Mouse (Mus musculus): Measurements from ENCODE around the gene Zwilch. TPM values are rescaled to one million over a fixed set of nuclear protein-coding genes. Genes with fewer than 3 reads are reported as not detected.

The Zwilch gene
- polyA plus RNA-seq, 3 experiments from 2014 or later, result 4.2 to 12.4 (median 5.0) TPM

DNA sequence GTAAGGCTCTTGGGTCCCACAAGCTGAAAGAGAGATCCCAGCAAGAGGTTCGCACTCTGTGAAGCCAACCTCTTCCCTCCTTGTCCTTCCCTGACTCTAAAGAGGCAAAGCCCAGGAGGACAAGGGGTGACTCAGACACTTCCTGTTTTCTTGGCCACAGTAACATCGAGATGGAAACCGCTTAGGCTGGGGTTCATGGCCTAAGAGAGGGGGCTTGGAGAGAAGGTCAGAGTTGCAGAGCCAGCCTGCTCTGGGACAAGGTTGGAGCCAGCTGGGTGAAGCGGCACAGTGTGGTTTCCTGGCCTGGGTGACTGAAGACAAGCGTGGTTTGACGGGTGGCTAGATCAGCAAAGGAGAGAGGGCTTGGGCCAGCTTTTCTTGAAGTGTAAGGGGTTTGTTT lies 67.6 kb downstream of the Zwilch start:
- no peak for ATAC-seq

DNA sequence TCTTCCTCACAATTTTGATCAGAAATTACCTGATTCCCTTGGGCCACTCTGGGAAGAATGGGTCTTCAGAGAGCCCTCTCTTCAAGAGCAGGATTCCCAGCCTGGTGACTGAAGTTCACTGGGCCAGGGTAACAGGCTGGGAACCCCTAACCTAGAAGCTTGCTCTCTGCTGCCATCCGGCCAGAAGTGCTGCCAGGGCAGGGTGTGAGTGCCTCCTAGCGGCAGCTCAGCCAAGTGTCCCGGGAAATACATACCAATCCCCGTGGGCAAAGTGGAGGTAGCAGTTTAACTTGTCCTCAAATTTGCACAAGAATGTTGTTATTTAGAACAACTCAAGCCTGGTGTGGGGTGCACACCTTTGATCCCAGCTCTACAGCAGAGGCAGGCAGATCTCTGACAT lies 72.5 kb downstream of the Zwilch start:
- no peak for ATAC-seq

DNA sequence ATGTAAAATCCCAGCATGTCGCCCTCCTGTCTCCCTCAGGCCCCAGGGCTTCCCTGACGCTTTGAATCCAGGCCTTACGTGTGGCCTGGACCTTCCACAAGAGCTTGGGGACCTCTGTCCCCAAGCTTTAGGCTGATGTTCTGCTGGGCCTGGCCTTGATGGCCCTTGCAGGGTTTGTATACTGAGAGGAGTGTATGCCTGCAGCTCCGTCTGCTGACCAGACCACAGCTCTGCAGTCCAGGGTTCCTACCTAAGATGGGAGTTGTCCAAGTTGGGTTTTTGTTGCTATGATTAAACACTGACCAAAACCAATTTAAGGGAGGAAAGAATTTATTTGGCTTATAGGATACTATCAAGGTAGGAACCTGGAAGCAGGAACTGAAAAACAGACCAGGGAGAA lies 74.6 kb downstream of the Zwilch start:
- ATAC-seq, result no peak

DNA sequence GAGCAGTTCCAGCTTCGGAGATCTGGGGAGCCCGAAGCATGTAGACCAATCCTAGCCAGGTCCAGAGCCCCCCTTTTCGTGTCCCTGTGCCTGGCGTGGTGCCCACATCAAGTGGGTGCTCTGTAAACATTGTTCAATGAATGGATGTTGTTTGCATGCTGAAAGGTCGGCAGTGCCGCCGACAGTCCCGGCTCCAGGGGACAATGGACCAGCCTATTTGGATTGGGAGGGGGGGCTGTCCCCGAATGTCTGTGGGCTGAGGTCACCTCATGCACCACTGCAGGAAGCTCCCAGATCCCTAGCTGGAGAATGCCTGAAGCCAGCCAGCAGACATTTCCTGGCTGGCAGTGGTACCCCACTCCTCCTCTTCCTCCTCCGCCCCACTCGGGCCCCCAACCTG lies 78.8 kb downstream of the Zwilch start:
- ATAC-seq, result no peak

DNA sequence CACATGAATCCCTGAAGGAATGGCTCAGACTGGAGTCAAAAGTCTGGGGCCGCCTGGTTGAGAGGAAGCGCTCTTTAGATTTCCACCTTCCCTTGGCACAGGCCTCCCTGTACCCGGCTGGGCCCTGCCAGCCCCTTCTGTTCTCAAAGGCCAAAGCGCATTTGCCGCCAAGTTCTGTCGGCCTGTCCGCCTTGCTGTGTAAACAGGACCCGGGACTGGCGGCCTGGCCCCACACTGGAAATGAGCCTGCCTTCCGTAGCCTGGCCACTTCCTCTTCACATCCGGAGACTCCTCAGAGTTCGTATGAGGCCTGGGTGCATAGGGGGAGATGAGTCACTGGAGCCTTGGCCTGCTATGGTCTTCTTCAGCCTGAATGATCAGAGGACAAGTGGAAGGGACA lies 83.9 kb downstream of the Zwilch start:
- ATAC-seq, result no peak

DNA sequence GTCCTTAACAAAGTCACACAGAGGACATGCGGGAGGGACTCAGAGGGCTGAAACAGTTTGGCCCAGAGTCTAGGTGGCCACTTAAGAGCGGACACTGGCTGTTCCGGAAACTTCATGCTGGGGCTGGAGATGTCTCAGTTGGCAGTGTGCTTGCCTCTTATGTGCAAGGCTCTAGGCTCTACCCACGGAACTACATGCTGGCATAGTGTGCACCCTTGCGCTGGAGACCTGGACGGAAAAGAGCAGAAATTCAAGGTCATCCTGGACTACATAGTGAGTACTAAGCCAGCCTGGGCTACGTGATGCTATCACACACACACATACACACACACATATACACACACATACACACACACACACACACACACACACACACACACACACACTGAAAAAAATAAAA lies 84.6 kb downstream of the Zwilch start:
- no peak for ATAC-seq

DNA sequence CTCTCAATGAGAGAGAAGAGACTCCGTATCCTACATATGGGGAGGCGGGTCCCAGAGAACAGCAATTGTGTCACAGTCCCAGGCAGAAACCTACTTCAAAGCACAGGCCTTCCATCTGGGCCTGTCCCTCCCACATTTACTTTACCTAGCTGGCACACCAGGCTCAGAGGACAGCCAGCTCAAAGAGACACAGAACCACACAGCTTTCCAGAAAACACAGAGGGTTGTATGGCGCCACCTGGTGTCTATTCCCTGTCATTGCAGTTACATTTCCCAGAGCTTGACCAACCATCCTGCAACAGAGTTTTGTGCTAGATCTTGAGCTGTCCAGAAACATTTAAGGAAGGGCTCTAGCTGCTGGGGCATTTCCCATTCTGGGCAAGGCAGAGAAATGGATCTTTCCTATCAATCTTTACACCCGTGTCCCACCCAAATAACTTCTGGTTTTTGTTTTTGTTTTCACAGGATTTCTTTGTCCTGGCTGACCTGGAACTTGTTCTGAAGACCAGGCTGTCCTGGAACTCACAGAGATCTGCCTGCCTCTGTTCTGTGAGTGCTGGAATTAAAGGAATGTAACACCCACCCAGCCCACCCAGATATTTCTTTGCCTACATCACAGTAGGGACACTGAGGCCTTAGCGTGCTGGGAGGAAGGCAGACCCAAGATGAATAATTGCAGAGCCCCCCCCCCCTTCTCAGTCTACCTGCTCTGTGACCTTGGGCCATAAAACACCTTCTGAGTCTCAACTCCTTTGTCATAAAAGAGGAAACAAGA lies 85.3 kb downstream of the Zwilch start:
- no peak for ATAC-seq

Other genes starting within 250 kb of the Zwilch start
- gene Smad6, start 151.0 kb downstream of the Zwilch start, polyA plus RNA-seq (2017; shearing (Covaris generic)), result not detected
- gene Lctl, start 56.0 kb downstream of the Zwilch start, polyA plus RNA-seq (2017; shearing (Covaris generic)), result not detected
- 1,000 to 10,000 TPM; 2,319 to 3,701 (median 3,342) TPM for gene Rpl4, start 271 bp upstream of the Zwilch start, polyA plus RNA-seq (2017; shearing (Covaris generic))
- gene Snapc5, start 6.2 kb upstream of the Zwilch start, polyA plus RNA-seq (2017; shearing (Covaris generic)), result 10 to 100 TPM; 55.9 to 72.3 (median 57.0) TPM
- gene Uchl4, start 62.1 kb upstream of the Zwilch start, polyA plus RNA-seq (2017; shearing (Covaris generic)), result 10 to 100 TPM in 2 of 3 experiments, 1 to 10 TPM in 1; 6.5 to 12.9 (median 12.1) TPM
- gene Map2k1, start 80.5 kb upstream of the Zwilch start, polyA plus RNA-seq (2017; shearing (Covaris generic)), result 10 to 100 TPM; 24.0 to 24.2 (median 24.1) TPM
- 100 to 1,000 TPM in 1 of 3 experiments, 10 to 100 TPM in 2; 52.8 to 148 (median 66.4) TPM for gene Tipin, start 108.5 kb upstream of the Zwilch start, polyA plus RNA-seq (2017; shearing (Covaris generic))
- gene Dis3l, start 168.2 kb upstream of the Zwilch start, polyA plus RNA-seq (2017; shearing (Covaris generic)), result 10 to 100 TPM in 2 of 3 experiments, 1 to 10 TPM in 1; 9.5 to 11.8 (median 11.2) TPM
- under 1 TPM; 0.21 to 0.40 (median 0.32) TPM for gene Megf11, start 212.5 kb upstream of the Zwilch start, polyA plus RNA-seq (2017; shearing (Covaris generic))